Mouse (Mus musculus) CD4-positive helper T cell, adult 2 months (primary cell): ENCODE data around the gene Srp54c.

Experiments
- DNase-seq: peaks from one replicate; pipeline ENCODE4 v3.0.0-alpha.2; 2012; ENCODE audit warnings: low read depth, missing footprints, low spot score

Srp54c gene

DNA sequence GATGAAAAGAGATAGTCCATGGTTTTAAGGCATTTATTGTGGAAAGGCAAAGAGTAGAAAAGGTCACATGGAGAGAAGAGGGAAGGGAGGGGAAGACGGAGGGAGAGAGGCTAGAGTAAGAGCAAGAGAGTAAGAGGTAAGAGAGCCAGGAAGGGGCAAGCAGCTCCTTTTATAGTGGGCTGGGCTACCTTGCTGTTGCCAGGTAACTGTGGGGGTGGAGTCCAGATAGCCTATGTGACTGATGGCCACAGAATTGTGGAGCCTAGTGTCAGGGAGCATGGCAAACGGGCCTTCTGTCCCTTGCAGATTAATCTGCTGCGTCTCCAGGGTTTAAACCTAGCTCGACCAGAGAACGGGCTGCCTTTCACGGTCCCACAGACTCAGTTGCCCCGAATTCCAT lies 81.9 kb downstream of the Srp54c start:
- no peak for DNase-seq
